Comparison of ENCODE assay signal across 18 mouse cellular contexts in genomic region chr10:81593935-81594334, GRCm38 (mm10). TPM values are rescaled to one million over a fixed set of nuclear protein-coding genes. Genes with fewer than 3 reads are reported as not detected.
A peak's percentile ranks its signal among the peaks of the same experiment; 100 is the strongest.
DNase-seq lines count a peak whose midpoint lies in the region; ATAC-seq lines count a peak whose summit lies in the region.
"Had no signal": no experiment of that assay in that cellular context is flagged by ENCODE, and none has a peak within 500 bp of the region (broad histone marks: within the 10 kb centered on the region; RNA-seq: fewer than 3 reads in every experiment).

No protein-coding gene starts in this region.

- H3K4me1 ChIP-seq in lung, embryonic 16.5 days (replicated peaks; ENCODE audit: control insufficient read depth, insufficient read depth, low read length) = peaks cover 29% of the 10 kb centered on the region

- no peaks in the 10 kb centered on the region for H3K36me3 ChIP-seq in lung, embryonic 16.5 days (ENCODE audit: control insufficient read depth, insufficient read depth, low read length)
- H3K36me3 ChIP-seq: forebrain, embryonic 15.5 days; hindbrain, embryonic 13.5 days had no signal

- WGBS in lung, embryonic 16.5 days = 55% methylated on average over 18 of the region's 18 CpGs

- no peak overlapping the region for H3K4me2 ChIP-seq in lung, embryonic 16.5 days (ENCODE audit: low read depth, low read length)
- H3K4me2 ChIP-seq: embryonic facial prominence, embryonic 12.5 days; forebrain, embryonic 15.5 days; heart, embryonic 15.5 days; hindbrain, embryonic 13.5 days had no signal

- peak overlapping the region; percentile 7; the same call in 1 of the 2 replicates for H3K9ac ChIP-seq in lung, embryonic 16.5 days (ENCODE audit: low read length)
- H3K9ac ChIP-seq: embryonic facial prominence, embryonic 12.5 days; forebrain, embryonic 15.5 days; heart, embryonic 15.5 days; hindbrain, embryonic 13.5 days had no signal

- H3K27me3 ChIP-seq in lung, embryonic 16.5 days (ENCODE audit: control insufficient read depth, insufficient read depth, low read depth, low read length) = peaks cover 3% of the 10 kb centered on the region; the same call in 1 of the 2 replicates

- H3K4me3 ChIP-seq in lung, embryonic 16.5 days (ENCODE audit: low read length) = no peak overlapping the region
- H3K4me3 ChIP-seq: embryonic facial prominence, embryonic 12.5 days; forebrain, embryonic 15.5 days; heart, embryonic 10.5 days; heart, embryonic 15.5 days; hindbrain, embryonic 13.5 days had no signal

- DNase-seq in lung, postnatal 36 days = no peak
- peak; percentile 62 for DNase-seq in cerebellum, adult 11 months
- peak; percentile 64 for DNase-seq in cerebellum, adult 8-10 months
- DNase-seq in cerebellum, postnatal 36 days = peak; percentile 60 to 67
- DNase-seq in adrenal gland, adult 8-10 months = no peak
- DNase-seq in layer of hippocampus, postnatal 14 days (ENCODE audit: low spot score in 2 of 2) = no peak
- DNase-seq: adrenal gland, postnatal 10 days; gastrocnemius, postnatal 36 days; heart, adult 18-20 months; heart, postnatal 14 days; kidney, adult 11 months had no signal

- H3K9me3 ChIP-seq in lung, embryonic 16.5 days (ENCODE audit: control insufficient read depth, low read length) = no peaks in the 10 kb centered on the region
- H3K9me3 ChIP-seq: embryonic facial prominence, embryonic 12.5 days; forebrain, embryonic 15.5 days; heart, embryonic 10.5 days; heart, embryonic 15.5 days; hindbrain, embryonic 13.5 days had no signal

- no peak for ATAC-seq in lung, embryonic 16.5 days (ENCODE audit: low read depth)
- ATAC-seq: forebrain, embryonic 15.5 days; hindbrain, postnatal 0 days had no signal

- no peak overlapping the region for H3K27ac ChIP-seq in lung, embryonic 16.5 days (ENCODE audit: low read length)
- H3K27ac ChIP-seq: embryonic facial prominence, embryonic 12.5 days; forebrain, embryonic 15.5 days; heart, embryonic 10.5 days; heart, embryonic 15.5 days; hindbrain, embryonic 13.5 days; hindbrain, postnatal 0 days had no signal

RNA-seq across cellular contexts. Expression of gene Tle6, which starts 6.9 kb away (rescaled TPM):
- 30.1 and 33.8 TPM in 2 replicates for polyA plus RNA-seq in lung, embryonic 16.5 days (2015; fragmentation: Nextera tagmentation; extraction: Ambion mirVana)
- total RNA-seq in adrenal gland, adult 8-10 months (2022) = 100 to 1,000 TPM in 2 of 4 experiments, 10 to 100 TPM in 2; 32.2 to 138 (median 85.6) TPM
- 1 to 10 TPM; 2.0 to 3.5 TPM for total RNA-seq in layer of hippocampus, postnatal 14 days (2021)

RNA-seq across cellular contexts. Expression of gene BC025920, which starts 12.1 kb away (rescaled TPM):
- polyA plus RNA-seq in lung, embryonic 16.5 days (2015; fragmentation: Nextera tagmentation; extraction: Ambion mirVana) = 0.24 and 0.98 TPM in 2 replicates
- total RNA-seq in adrenal gland, adult 8-10 months (2022) = 1 to 10 TPM; 1.2 to 1.7 (median 1.3) TPM
- 1 to 10 TPM; 2.6 to 2.8 TPM for total RNA-seq in layer of hippocampus, postnatal 14 days (2021)

RNA-seq across cellular contexts. Expression of gene Tle2, which starts 19.6 kb away (rescaled TPM):
- polyA plus RNA-seq in lung, embryonic 16.5 days (2015; fragmentation: Nextera tagmentation; extraction: Ambion mirVana) = 51.2 and 53.3 TPM in 2 replicates
- 100 to 1,000 TPM in 2 of 4 experiments, 10 to 100 TPM in 2; 50.6 to 211 (median 117) TPM for total RNA-seq in adrenal gland, adult 8-10 months (2022)
- 10 to 100 TPM; 23.3 to 25.9 TPM for total RNA-seq in layer of hippocampus, postnatal 14 days (2021)

RNA-seq across cellular contexts. Expression of gene Sirt6, which starts 33.7 kb away (rescaled TPM):
- polyA plus RNA-seq in lung, embryonic 16.5 days (2015; fragmentation: Nextera tagmentation; extraction: Ambion mirVana) = 38.0 and 40.0 TPM in 2 replicates
- total RNA-seq in adrenal gland, adult 8-10 months (2022) = 10 to 100 TPM; 14.7 to 34.5 (median 26.5) TPM
- total RNA-seq in layer of hippocampus, postnatal 14 days (2021) = 10 to 100 TPM; 27.8 to 30.3 TPM

RNA-seq across cellular contexts. Expression of gene Ankrd24, which starts 34.4 kb away (rescaled TPM):
- 8.5 and 9.2 TPM in 2 replicates for polyA plus RNA-seq in lung, embryonic 16.5 days (2015; fragmentation: Nextera tagmentation; extraction: Ambion mirVana)
- 10 to 100 TPM; 24.6 to 58.2 (median 46.7) TPM for total RNA-seq in adrenal gland, adult 8-10 months (2022)
- total RNA-seq in layer of hippocampus, postnatal 14 days (2021) = 10 to 100 TPM; 32.5 to 36.3 TPM

Comparison
In these comparisons a context has a peak if more than half of its experiments do, and no peak if none do; other contexts are left out.
1. DNase-seq: peak in cerebellum, adult 11 months (single experiment), cerebellum, adult 8-10 months (single experiment) and cerebellum, postnatal 36 days (2 of 2); none in lung, postnatal 36 days (single experiment), adrenal gland, adult 8-10 months (single experiment) and layer of hippocampus, postnatal 14 days (0 of 2).
2. RNA of gene Tle6, which starts 6.9 kb away (total RNA-seq): 32.2 to 138 TPM in adrenal gland, adult 8-10 months; 2.0 to 3.5 TPM in layer of hippocampus, postnatal 14 days; every median in the first group is over 4 times any median in the second.